Mouse (Mus musculus) liver, postnatal 0 days (tissue): Measurements from ENCODE around the gene 4930572O03Rik.
"Not testable (repeated sequence)": the region's sequence is repeated elsewhere in the genome, so short reads cannot be mapped to it uniquely, and the experiment has no call there.

Source experiments
- CTCF ChIP-seq: sonication (generic); IDR thresholded peaks from 2 replicates; pipeline ENCODE4 v1.5.1; 2016; ENCODE audit warnings: antibody characterized with exemption, low read depth
- EP300 ChIP-seq: IDR thresholded peaks from 2 replicates; pipeline ENCODE4 v1.6.1; 2016; ENCODE audit warnings: antibody characterized with exemption, low read depth, mild to moderate bottlenecking

- not testable (repeated sequence) for TF ChIP-seq CTCF, EP300
Observed at GRCm38 (mm10) chr5:15673989-15674388, 17.1 kb upstream of the 4930572O03Rik start.
